Mouse (Mus musculus) thymus, postnatal 0 days (tissue): Measurements from ENCODE around the gene Smco2. TPM values are rescaled to one million over a fixed set of nuclear protein-coding genes. Genes with fewer than 3 reads are reported as not detected.

Source experiments
- DNase-seq: peaks from one replicate; pipeline ENCODE4 v3.0.0-alpha.2; 2015; ENCODE audit warnings: low spot score
- polyA plus RNA-seq: library from polyadenylated mRNA; unstranded; fragments of >200 nt; fragmentation: Nextera tagmentation; extraction: Ambion mirVana; gene quantifications from 2 replicates; pipeline ENCODE4 v1.2.1, GENCODE M21; 2015

Gene Smco2
- polyA plus RNA-seq, 1 experiment from 2014 or later = not detected

DNA sequence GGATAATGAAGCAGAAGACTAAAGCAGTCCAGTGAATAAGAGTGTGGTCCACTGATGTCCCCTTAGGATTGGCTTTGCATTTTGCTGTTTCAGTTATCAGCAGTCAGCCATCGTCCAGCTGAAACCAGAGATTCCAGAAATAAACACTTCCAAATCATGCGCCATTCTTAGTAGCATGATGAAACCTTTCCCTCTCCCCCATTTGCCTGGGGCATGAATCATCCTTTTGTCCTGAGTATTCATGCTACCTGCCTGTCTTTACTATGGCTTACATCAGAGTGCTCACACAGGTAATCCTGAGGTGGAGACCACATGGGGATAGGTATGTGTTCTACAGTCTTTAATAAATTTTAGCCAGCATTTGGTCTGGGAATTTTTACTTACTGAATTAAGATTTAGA, 49.7 kb downstream of the Smco2 start:
- DNase-seq = no peak

DNA sequence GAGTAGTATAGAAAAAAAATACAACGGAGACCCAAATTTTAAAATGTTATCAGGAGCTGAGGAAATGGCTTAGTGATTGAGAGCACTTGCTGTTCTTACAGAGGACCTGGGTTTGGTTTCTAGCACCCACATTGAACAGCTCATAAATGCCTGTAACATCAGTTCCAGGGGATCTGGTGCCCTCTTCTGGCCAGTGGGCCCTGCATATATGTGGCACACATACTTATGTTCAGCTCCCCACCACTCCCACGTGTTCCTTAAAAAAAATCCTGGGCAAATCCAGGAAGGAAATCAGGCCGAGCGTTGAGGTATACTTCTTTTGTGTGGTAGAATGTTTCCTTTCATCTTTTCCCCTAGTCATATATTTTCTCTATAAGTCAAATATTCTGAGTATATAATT, 52.0 kb downstream of the Smco2 start:
- DNase-seq = no peak

GRCm38 (mm10) chr6:146903632-146904031, 53.7 kb downstream of the Smco2 start:
- DNase-seq = no peak

DNA sequence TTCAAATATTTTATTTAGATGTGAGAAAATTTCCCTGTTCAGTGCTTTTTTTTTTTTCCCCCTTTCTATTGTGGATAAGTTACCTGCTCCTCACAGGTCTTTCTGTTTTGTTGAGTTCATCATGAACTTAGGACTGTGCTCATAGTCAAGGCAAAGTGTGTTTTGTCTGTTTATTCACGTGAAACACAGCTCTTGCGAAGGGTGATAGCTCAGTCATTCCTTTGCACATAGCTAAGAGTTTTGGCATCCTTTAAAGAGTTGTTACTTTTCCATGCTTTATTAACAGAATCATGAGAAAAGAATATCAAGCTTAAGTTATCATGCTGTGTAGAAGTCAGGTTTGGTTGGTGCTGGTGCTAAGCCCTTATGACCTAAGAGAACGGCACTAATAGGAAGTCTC, 54.8 kb downstream of the Smco2 start:
- DNase-seq = no peak

DNA sequence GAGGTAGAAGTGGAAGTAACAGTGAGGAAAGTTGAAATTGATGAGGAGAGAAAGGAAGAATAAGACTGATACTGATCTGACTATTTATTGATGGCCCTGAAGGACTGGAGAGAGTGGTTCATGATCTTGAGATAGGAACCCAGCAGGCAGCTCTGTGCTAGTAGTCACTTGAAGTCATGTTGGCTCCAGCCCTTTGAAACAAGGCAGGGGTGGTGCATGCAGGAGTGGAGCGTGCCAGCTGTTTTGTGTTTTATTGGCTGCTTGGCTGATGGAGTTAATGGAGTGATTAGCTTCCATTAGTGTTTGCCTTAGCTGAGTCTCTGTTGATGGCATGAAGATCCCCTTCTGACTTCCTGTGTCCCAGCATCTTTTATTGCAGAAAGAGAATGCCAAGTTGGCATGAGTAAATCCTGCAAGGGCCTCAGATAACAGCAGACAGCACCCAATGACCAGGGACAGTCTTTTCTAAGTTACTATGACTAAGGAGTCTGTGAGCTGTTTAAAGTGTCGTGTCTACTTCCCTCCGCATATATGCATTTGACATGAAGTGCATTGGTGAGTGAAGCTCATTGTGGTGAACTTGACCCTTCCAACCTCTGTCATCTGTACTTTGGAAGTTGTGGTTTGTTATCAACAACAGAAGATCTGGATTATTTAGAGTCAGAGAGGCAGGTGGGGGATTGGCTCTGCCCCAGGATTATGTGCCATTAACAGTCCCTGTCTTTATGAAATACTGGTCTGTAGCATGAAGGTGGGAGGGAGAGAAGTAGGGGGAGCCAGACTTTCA, 56.3 kb downstream of the Smco2 start:
- no peak for DNase-seq

DNA sequence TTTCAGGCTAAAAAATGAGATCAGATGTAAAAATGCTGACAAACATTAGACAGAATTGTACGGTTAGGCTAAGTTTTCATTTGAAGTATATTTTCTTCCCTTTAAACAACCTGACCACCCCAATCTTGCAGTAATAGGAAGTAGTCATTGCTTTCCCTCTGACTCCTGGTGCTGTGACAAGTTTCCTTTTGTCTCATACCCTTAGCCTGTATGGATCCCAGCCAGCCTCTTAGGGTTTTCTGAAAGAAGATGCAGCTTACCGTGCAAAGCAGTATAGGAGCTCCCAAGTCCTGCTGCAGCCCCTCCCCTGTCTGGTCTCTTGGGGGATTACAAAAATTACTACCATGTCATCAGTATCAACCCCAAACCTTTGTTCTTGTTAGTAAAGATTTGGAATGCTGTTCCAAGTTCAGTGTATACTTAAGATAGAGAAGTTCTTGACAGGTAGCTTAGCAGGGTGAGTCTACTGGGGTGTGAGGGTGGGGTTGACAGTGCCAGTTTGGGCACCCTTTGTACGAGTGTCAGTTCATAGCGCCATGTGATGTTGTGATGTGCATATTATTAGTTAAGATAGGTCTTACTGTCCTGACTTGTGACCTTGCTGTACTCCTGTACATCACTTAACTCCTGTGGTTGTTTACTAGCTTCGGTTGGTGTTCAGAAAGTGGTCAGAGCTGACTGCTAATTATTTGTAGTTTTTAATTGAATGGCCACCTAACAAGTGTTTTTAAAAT, 57.3 kb downstream of the Smco2 start:
- DNase-seq = no peak

- no peak for DNase-seq
These were observed 57.9 kb downstream of the Smco2 start for GRCm38 (mm10) chr6:146907795-146908190.

- no peak for DNase-seq
These were observed 58.9 kb downstream of the Smco2 start for GRCm38 (mm10) chr6:146908801-146909200.

DNA sequence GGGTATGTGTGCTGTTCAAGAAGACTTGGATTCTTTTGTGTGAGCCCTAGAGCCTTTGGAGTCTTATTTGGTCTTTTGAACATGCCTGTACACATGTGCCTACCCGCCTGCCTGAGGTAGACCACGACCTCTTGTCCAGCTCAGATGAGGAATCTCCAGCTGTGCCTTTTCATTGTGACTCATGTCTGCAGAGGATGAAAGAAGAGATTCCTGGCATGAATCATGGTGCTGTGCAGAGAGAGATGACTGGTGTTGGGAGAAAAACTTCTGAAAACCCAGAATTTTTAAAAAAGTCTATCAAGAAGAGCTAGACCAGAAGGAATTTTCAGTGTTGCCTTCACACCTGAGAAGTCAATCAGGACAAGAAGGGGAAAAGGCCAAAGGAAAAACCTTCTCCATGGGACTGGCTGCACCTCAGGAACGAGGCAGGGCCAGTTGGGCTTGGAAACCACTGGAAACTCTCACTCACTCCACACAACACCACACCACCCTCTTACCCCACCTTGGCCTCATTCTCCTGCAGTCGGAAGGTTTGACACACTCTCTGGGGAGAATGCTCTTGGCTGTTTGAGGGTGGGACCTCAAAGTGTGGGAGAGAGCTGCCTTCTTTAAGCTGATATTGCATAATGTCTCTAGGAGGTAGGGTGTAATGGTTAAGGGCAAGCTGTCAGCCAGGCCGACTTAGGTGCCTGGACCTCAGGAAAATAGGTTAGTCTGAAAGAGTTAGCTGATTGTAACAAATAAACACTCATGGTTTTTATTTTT, 60.0 kb downstream of the Smco2 start:
- no peak for DNase-seq

DNA sequence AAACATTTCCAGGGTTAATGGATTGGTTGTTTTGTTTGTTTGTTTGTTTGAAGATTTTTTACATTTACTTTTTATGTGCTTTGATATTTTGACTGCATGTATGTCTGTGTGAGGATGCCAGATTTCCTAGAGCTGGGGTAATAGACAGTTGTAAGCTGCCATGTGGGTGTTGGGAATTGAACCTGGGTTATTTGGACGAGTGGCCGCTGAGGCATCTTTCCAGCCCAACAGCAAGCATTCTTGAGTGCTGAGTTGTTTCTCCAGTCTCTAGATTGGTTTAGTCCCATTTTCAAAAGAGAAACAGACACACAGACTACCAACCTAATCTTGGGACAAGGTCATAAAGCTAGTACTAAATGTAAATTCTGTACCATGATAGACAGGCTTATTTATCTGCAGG, 60.9 kb downstream of the Smco2 start:
- no peak for DNase-seq

DNA sequence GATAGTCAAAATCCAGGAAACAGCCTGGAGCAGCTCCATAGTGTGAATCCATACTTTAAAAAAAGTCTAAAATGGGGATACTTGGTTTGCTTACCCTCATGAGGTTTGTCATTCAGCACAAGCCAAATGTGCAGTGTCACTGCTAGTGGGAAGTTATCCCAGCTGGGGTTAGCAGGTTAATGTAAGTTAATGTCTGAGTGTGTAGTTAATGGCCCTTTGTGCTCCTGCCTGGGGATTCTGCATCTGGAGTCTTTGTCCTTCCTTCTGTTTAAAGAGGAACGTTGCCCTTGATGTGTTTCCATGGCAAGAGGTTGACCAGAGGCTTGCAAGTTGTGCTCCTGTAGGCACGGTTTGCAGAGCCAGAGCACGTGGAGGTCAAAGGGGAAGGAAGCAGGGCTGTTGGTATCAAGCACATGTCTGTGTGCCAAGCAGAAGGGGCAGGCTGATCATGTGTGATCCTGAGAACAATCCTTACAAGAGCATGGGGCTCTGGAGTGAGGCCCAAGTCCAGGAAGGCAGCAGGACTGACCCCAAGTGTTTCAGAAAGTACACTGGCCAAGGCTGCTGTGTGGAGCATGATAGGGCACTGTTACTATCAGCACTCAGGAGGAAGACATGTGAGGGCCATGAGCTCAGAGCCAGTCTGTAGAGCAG, 63.1 kb downstream of the Smco2 start:
- no peak for DNase-seq

DNA sequence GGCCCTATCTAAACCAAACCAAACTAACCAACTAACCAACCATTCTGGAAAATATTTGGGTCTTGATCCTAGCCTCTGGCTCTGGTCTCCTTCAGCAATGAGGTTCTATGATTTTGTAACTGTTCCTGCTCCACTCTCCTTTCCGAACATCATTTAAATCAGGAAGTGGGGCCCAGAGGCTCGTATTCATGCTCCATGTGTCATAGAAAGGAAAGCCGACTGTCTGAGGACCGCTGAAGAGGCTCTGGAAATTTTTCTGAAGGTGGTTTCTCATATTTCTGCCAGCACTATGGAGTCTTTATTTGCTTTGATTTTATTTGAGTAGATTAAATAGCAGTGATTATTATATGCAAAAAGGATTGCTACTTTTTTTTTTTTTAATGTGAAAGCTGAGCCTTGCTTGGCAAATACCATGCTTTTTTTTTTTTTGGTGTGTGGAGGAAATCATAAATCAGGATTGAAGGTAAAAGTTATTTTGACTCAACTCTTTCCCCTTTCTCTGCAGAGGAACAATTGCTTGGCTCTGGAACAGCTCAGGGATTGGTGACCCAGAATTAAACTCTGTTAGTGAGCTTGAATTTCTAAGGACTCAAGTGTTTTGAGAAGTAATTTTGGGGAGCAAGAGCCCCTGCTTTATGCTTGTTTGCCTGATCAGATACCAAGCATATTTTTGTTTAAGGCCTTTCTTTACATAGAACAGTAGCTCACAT, 63.7 kb downstream of the Smco2 start:
- no peak for DNase-seq

DNA sequence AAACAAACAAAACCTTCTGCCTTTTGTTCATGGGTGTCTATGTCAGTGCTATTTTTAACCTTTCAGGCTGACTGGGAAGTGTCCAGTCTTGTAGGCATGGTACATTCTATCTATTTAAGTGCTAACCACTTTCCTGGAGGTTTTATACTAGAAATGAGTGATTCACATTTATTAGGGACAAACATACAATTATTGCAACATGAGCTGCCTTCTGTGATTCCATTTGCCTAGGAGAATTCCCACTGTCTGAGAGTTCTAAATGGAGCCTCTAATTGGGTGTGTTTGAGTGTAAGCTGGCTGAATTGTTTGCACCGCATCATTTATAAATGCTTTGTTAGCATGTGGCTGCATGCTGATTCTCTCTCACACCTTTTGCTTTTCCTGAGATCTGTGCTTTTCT, 65.9 kb downstream of the Smco2 start:
- no peak for DNase-seq

DNA sequence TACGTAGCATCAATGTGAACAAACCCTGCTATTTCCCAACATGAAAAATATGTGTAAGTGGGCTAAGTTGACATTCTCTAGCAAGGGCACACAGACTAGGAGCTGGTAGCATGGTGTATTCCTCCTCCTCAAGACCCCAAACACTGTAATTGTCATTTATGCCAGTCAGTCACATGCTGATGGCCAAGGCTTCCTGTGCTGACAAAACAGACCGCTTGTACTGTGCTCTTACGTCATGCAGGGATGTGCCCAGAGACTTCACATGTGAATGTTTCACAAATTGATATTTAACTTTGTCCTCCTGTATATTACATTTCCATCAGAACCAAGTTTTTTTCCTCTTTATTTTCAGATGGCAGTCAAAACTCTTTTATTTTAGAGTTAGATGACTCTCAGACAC, 67.5 kb downstream of the Smco2 start:
- no peak for DNase-seq

GRCm38 (mm10) chr6:146918341-146918740, 68.4 kb downstream of the Smco2 start:
- DNase-seq = no peak

Other genes starting within 250 kb of the Smco2 start
- 115 and 122 TPM in 2 replicates for gene Med21, start 207.6 kb upstream of the Smco2 start, polyA plus RNA-seq
- 19.0 and 22.4 TPM in 2 replicates for gene Tm7sf3, start 207.3 kb upstream of the Smco2 start, polyA plus RNA-seq
- gene Stk38l, start 125.1 kb upstream of the Smco2 start, polyA plus RNA-seq = 11.8 and 14.1 TPM in 2 replicates
- gene Arntl2, start 54.0 kb upstream of the Smco2 start, polyA plus RNA-seq = 0.45 and 0.92 TPM in 2 replicates
- 7.2 and 9.2 TPM in 2 replicates for gene Ppfibp1, start 38.4 kb downstream of the Smco2 start, polyA plus RNA-seq
- gene 1700034J05Rik, start 104.3 kb downstream of the Smco2 start, polyA plus RNA-seq = not detected in 2 replicates
- gene Rep15, start 182.5 kb downstream of the Smco2 start, polyA plus RNA-seq = 0.30 and 0.42 TPM in 2 replicates
- gene Mrps35, start 192.7 kb downstream of the Smco2 start, polyA plus RNA-seq = 105 and 111 TPM in 2 replicates
- gene Mansc4, start 236.9 kb downstream of the Smco2 start, polyA plus RNA-seq = 2.3 and 2.4 TPM in 2 replicates
- 7.3 and 7.7 TPM in 2 replicates for gene Klhl42, start 241.3 kb downstream of the Smco2 start, polyA plus RNA-seq